Mouse (Mus musculus) liver, postnatal 0 days (tissue): ENCODE data around the gene Cpa5.

Source experiments
- CTCF ChIP-seq: sonication (generic); IDR thresholded peaks from 2 replicates; pipeline ENCODE4 v1.5.1; 2016; ENCODE audit warnings: antibody characterized with exemption, low read depth
- EP300 ChIP-seq: IDR thresholded peaks from 2 replicates; pipeline ENCODE4 v1.6.1; 2016; ENCODE audit warnings: antibody characterized with exemption, low read depth, mild to moderate bottlenecking

DNA sequence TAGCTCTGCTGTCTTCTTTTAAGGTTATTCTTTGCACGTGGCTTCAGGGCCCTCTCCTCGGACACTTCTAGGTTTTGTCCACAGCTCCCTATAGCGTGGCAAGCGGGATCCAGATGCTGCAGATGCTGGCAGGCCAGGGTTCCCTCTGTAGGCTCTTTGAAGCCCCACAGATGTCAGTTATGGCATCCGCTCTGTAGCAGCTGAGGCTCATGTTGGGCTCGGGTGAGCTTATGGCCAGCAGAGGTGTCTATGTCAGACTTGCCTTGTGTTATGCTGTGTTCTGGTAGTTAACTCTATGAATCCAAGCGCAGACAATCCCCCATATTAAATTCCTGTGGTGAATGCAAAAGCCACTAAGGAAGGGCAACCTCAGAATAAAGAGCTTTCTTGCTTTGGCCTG, 69.6 kb downstream of the Cpa5 start:
- no peak for TF ChIP-seq EP300
- no peak for TF ChIP-seq CTCF
